Comparison of ENCODE assay signal across 25 mouse cellular contexts in genomic region chr14:123966531-123966930, GRCm38 (mm10).
A peak's percentile ranks its signal among the peaks of the same experiment; 100 is the strongest.
DNase-seq lines count a peak whose midpoint lies in the region; ATAC-seq and TF ChIP-seq lines count a peak whose summit lies in the region.
"Had no signal": no experiment of that assay in that cellular context is flagged by ENCODE, and none has a peak within 500 bp of the region (broad histone marks: within the 10 kb centered on the region; RNA-seq: fewer than 3 reads in every experiment).

No protein-coding gene starts in this region.

- TF ChIP-seq CTCF in hindbrain, postnatal 0 days (IDR thresholded peaks at IDR 0.05; ENCODE audit: low read depth), result no peak

- 0 out of 2 replicates have a peak, but pooled peaks have one; percentile 27 for ATAC-seq in hindbrain, postnatal 0 days
- no peak for ATAC-seq in hindbrain, embryonic 12.5 days (ENCODE audit: low FRiP score)
- ATAC-seq: midbrain, embryonic 15.5 days had no signal

- no peak overlapping the region for H3K27ac ChIP-seq in hindbrain, postnatal 0 days
- no peak overlapping the region for H3K27ac ChIP-seq in hindbrain, embryonic 12.5 days
- H3K27ac ChIP-seq: heart, embryonic 10.5 days; left cerebral cortex, adult 2 months; limb, embryonic 10.5 days; liver, embryonic 15.5 days; lung, embryonic 15.5 days; midbrain, embryonic 15.5 days; neural tube, embryonic 13.5 days; stomach, embryonic 15.5 days had no signal

- 40% methylated on average over 2 of the region's 2 CpGs for WGBS in hindbrain, postnatal 0 days
- 62% methylated on average over 2 of the region's 2 CpGs for WGBS in hindbrain, embryonic 12.5 days

- H3K4me2 ChIP-seq in hindbrain, postnatal 0 days (ENCODE audit: low read depth, low read length), result no peak overlapping the region
- H3K4me2 ChIP-seq in hindbrain, embryonic 12.5 days (replicated peaks), result no peak overlapping the region
- H3K4me2 ChIP-seq: liver, embryonic 15.5 days; lung, embryonic 15.5 days; midbrain, embryonic 15.5 days; neural tube, embryonic 13.5 days; stomach, embryonic 15.5 days had no signal

- peak; percentile 28 for DNase-seq in hindbrain, postnatal 0 days (ENCODE audit: low spot score)
- DNase-seq in brain, adult 2 months (ENCODE audit: low read depth, low spot score), result peak; percentile 86
- peak; percentile 56 to 74 for DNase-seq in cerebellum, adult 18-20 months
- peak; percentile 52 to 70 for DNase-seq in cerebellum, postnatal 14 days
- no peak for DNase-seq in layer of hippocampus, adult 11-12 months (ENCODE audit: low spot score)
- no peak for DNase-seq in thymus, postnatal 36 days
- DNase-seq: adrenal gland, postnatal 10 days; embryo, embryonic 11 days; heart, postnatal 4 days; kidney, adult 18-20 months; liver; lung, postnatal 36 days; right cerebral cortex, adult 18-20 months; right cerebral cortex, postnatal 4 days; thymus, adult 18-20 months had no signal

- no peaks in the 10 kb centered on the region for H3K36me3 ChIP-seq in hindbrain, postnatal 0 days (ENCODE audit: insufficient read depth, low read length)
- no peaks in the 10 kb centered on the region for H3K36me3 ChIP-seq in hindbrain, embryonic 12.5 days
- H3K36me3 ChIP-seq: heart, embryonic 10.5 days; limb, embryonic 10.5 days; liver, embryonic 15.5 days; lung, embryonic 15.5 days; midbrain, embryonic 15.5 days; neural tube, embryonic 13.5 days; stomach, embryonic 15.5 days had no signal

- no peaks in the 10 kb centered on the region for H3K27me3 ChIP-seq in hindbrain, postnatal 0 days (ENCODE audit: insufficient read depth, low read length)
- no peaks in the 10 kb centered on the region for H3K27me3 ChIP-seq in hindbrain, embryonic 12.5 days
- H3K27me3 ChIP-seq: liver, embryonic 15.5 days; lung, embryonic 15.5 days; midbrain, embryonic 15.5 days; neural tube, embryonic 13.5 days; stomach, embryonic 15.5 days had no signal

- no peak overlapping the region for H3K9ac ChIP-seq in hindbrain, postnatal 0 days (replicated peaks; ENCODE audit: low read length)
- H3K9ac ChIP-seq in hindbrain, embryonic 12.5 days, result no peak overlapping the region
- H3K9ac ChIP-seq: liver, embryonic 15.5 days; lung, embryonic 15.5 days; midbrain, embryonic 15.5 days; neural tube, embryonic 13.5 days; stomach, embryonic 15.5 days had no signal

- no peak overlapping the region for H3K4me3 ChIP-seq in hindbrain, postnatal 0 days (ENCODE audit: low read length)
- H3K4me3 ChIP-seq in hindbrain, embryonic 12.5 days, result no peak overlapping the region
- H3K4me3 ChIP-seq: heart, embryonic 10.5 days; left cerebral cortex, adult 2 months; limb, embryonic 10.5 days; liver, embryonic 15.5 days; lung, embryonic 15.5 days; midbrain, embryonic 15.5 days; myocyte; neural tube, embryonic 13.5 days; stomach, embryonic 15.5 days had no signal

- H3K9me3 ChIP-seq in hindbrain, postnatal 0 days (ENCODE audit: low read length), result no peaks in the 10 kb centered on the region
- H3K9me3 ChIP-seq in hindbrain, embryonic 12.5 days (replicated peaks), result no peaks in the 10 kb centered on the region
- H3K9me3 ChIP-seq: heart, embryonic 10.5 days; limb, embryonic 10.5 days; liver, embryonic 15.5 days; lung, embryonic 15.5 days; midbrain, embryonic 15.5 days; neural tube, embryonic 13.5 days; stomach, embryonic 15.5 days had no signal

- H3K4me1 ChIP-seq in hindbrain, postnatal 0 days (ENCODE audit: insufficient read depth, low read length), result no peaks in the 10 kb centered on the region
- no peaks in the 10 kb centered on the region for H3K4me1 ChIP-seq in hindbrain, embryonic 12.5 days
- H3K4me1 ChIP-seq: heart, embryonic 10.5 days; limb, embryonic 10.5 days; liver, embryonic 15.5 days; lung, embryonic 15.5 days; midbrain, embryonic 15.5 days; neural tube, embryonic 13.5 days; stomach, embryonic 15.5 days had no signal

Comparison
In these comparisons a context has a peak if more than half of its experiments do, and no peak if none do; other contexts are left out.
1. DNase-seq: peak in hindbrain, postnatal 0 days (single experiment), brain, adult 2 months (single experiment), cerebellum, adult 18-20 months (2 of 2) and cerebellum, postnatal 14 days (2 of 2); none in layer of hippocampus, adult 11-12 months (single experiment) and thymus, postnatal 36 days (0 of 2).